Mouse (Mus musculus): ENCODE measurements around the gene 4930544D05Rik.

The 4930544D05Rik gene

GRCm38 (mm10) chr11:70641241-70641640, 25.6 kb downstream of the 4930544D05Rik start:
- no peak for DNase-seq (ENCODE audit: low read depth, low spot score)

- DNase-seq (ENCODE audit: low read depth, low spot score): no peak
These were observed 27.4 kb downstream of the 4930544D05Rik start for GRCm38 (mm10) chr11:70643051-70643450.

GRCm38 (mm10) chr11:70644564-70645103, 29.0 kb downstream of the 4930544D05Rik start:
- no peak for DNase-seq (ENCODE audit: low read depth, low spot score)

GRCm38 (mm10) chr11:70645461-70646258, 30.0 kb downstream of the 4930544D05Rik start:
- peak; percentile 20 for DNase-seq (ENCODE audit: low read depth, low spot score)

- DNase-seq (ENCODE audit: low read depth, low spot score): no peak
These were observed 30.6 kb downstream of the 4930544D05Rik start for GRCm38 (mm10) chr11:70646259-70646555.

GRCm38 (mm10) chr11:70646691-70647650, 31.3 kb downstream of the 4930544D05Rik start, which contains the start of the genes Rnf167 and Slc25a11:
Rnf167 (plus strand) TSS chr11:70647235.
Slc25a11 (minus strand) TSS chr11:70647479.
- peak; percentile 99 for DNase-seq (ENCODE audit: low read depth, low spot score)

- DNase-seq (ENCODE audit: low read depth, low spot score): peak; percentile 53
These were observed 32.2 kb downstream of the 4930544D05Rik start for GRCm38 (mm10) chr11:70647716-70648420.

GRCm38 (mm10) chr11:70648512-70648911, 32.9 kb downstream of the 4930544D05Rik start:
- peak; percentile 55 for DNase-seq (ENCODE audit: low read depth, low spot score)

- DNase-seq (ENCODE audit: low read depth, low spot score): peak; percentile 29
These were observed 33.6 kb downstream of the 4930544D05Rik start for GRCm38 (mm10) chr11:70649185-70649734.

- DNase-seq (ENCODE audit: low read depth, low spot score): peak; percentile 90
These were observed 34.9 kb downstream of the 4930544D05Rik start for GRCm38 (mm10) chr11:70650322-70651175.

GRCm38 (mm10) chr11:70651391-70651790, 35.7 kb downstream of the 4930544D05Rik start:
- peak; percentile 63 for DNase-seq (ENCODE audit: low read depth, low spot score)

- DNase-seq (ENCODE audit: low read depth, low spot score): peak; percentile 51
These were observed 36.6 kb downstream of the 4930544D05Rik start for GRCm38 (mm10) chr11:70652029-70652883.

- no peak for DNase-seq (ENCODE audit: low read depth, low spot score)
These were observed 37.3 kb downstream of the 4930544D05Rik start for GRCm38 (mm10) chr11:70652884-70653344.

GRCm38 (mm10) chr11:70653345-70654197, 37.9 kb downstream of the 4930544D05Rik start:
- DNase-seq (ENCODE audit: low read depth, low spot score): peak; percentile 87

GRCm38 (mm10) chr11:70654198-70654922, 38.7 kb downstream of the 4930544D05Rik start, which contains the start of gene Pfn1:
Pfn1 (minus strand) TSS chr11:70654644.
- DNase-seq (ENCODE audit: low read depth, low spot score): peak; percentile 94

- DNase-seq (ENCODE audit: low read depth, low spot score): peak; percentile 93
These were observed 39.4 kb downstream of the 4930544D05Rik start for GRCm38 (mm10) chr11:70654923-70655570.
